9 mouse cellular contexts compared by ENCODE assay signal in genomic region chr7:4145552-4146190, GRCm38 (mm10). TPM values are rescaled to one million over a fixed set of nuclear protein-coding genes. Genes with fewer than 3 reads are reported as not detected.
DNase-seq lines count a peak whose midpoint lies in the region; ATAC-seq and TF ChIP-seq lines count a peak whose summit lies in the region.
"Had no signal": no experiment of that assay in that cellular context is flagged by ENCODE, and none has a peak within 500 bp of the region (broad histone marks: within the 10 kb centered on the region; RNA-seq: fewer than 3 reads in every experiment).

No protein-coding gene starts in this region.

- H3K36me3 ChIP-seq in kidney, embryonic 16.5 days (ENCODE audit: insufficient read depth, low read length) = peaks cover 70% of the 10 kb centered on the region
- H3K36me3 ChIP-seq in CH12.LX (replicated peaks in 1 of 2; ENCODE audit: control insufficient read depth in 1 of 2, insufficient read depth in 1 of 2, low read length in 1 of 2) = peaks cover 75 to 79% of the 10 kb centered on the region in 2 experiments
- H3K36me3 ChIP-seq in embryonic facial prominence, embryonic 10.5 days (replicated peaks) = peaks cover 79% of the 10 kb centered on the region
- peaks cover 56% of the 10 kb centered on the region for H3K36me3 ChIP-seq in spleen, adult 2 months (ENCODE audit: control insufficient read depth, insufficient read depth, low read length)
- H3K36me3 ChIP-seq in forebrain, embryonic 16.5 days (ENCODE audit: control insufficient read depth, insufficient read depth) = peaks cover 60% of the 10 kb centered on the region

- intact Hi-C loops in left cerebral cortex, postnatal 4 days (cut with DNase I) = loop anchor here (5.0 to 10.0 kb wide), 2 partner anchors 282 to 451 kb away; partner anchors contain the start of genes Mboat7 and Tsen34

- in situ Hi-C loops in CH12.LX (cut with MboI; ENCODE audit: low pct_ligation_motif_present, low pct_unique_long_range_greater_than_20kb, low sequenced_read_pairs) = no loop called here

- H3K9ac ChIP-seq in kidney, embryonic 16.5 days (replicated peaks; ENCODE audit: low read length) = no peak overlapping the region
- H3K9ac ChIP-seq in CH12.LX (ENCODE audit: insufficient read depth, low read depth) = no peak overlapping the region
- no peak overlapping the region for H3K9ac ChIP-seq in forebrain, embryonic 16.5 days (replicated peaks; ENCODE audit: low read depth, low read length)
- H3K9ac ChIP-seq: lung, embryonic 15.5 days had no signal

- H3K4me1 ChIP-seq in kidney, embryonic 16.5 days (ENCODE audit: insufficient read depth, low read length) = peaks cover 18% of the 10 kb centered on the region
- peaks cover 17 to 45% of the 10 kb centered on the region in 2 experiments for H3K4me1 ChIP-seq in CH12.LX (ENCODE audit: control insufficient read depth in 1 of 2, insufficient read depth in 2 of 2)
- H3K4me1 ChIP-seq in embryonic facial prominence, embryonic 10.5 days = peaks cover 23% of the 10 kb centered on the region
- peaks cover 6% of the 10 kb centered on the region; the same call in 1 of the 2 replicates for H3K4me1 ChIP-seq in spleen, adult 2 months (ENCODE audit: control insufficient read depth, insufficient read depth, insufficient read length)
- H3K4me1 ChIP-seq in forebrain, embryonic 16.5 days (replicated peaks; ENCODE audit: control insufficient read depth, insufficient read depth, low read length) = peaks cover 16% of the 10 kb centered on the region

- 65% methylated on average over 6 of the region's 6 CpGs for WGBS in kidney, embryonic 16.5 days
- 73% methylated on average over 6 of the region's 6 CpGs for WGBS in embryonic facial prominence, embryonic 10.5 days
- 63% methylated on average over 6 of the region's 6 CpGs for WGBS in spleen, adult 2 months
- 66% methylated on average over 6 of the region's 6 CpGs for WGBS in forebrain, embryonic 16.5 days

- no peak for ATAC-seq in kidney, embryonic 16.5 days (ENCODE audit: low FRiP score, low TSS enrichment)
- ATAC-seq in forebrain, embryonic 16.5 days = no peak

- peak; percentile 65 for DNase-seq in kidney, adult 18-20 months
- peak; percentile 60 for DNase-seq in CH12.LX (ENCODE audit: extremely low read depth)
- DNase-seq in T-cell, adult 2 months (ENCODE audit: low spot score) = peak; percentile 57
- DNase-seq in embryonic facial prominence, embryonic 10.5 days (ENCODE audit: low spot score) = peak; percentile 42
- peak; percentile 55 for DNase-seq in left cerebral cortex, postnatal 4 days
- DNase-seq in spleen, adult 2 months (ENCODE audit: low read depth in 1 of 2, low spot score in 2 of 2) = peak; percentile 33 to 62

- no peak; the same call in 1 of the 2 replicates for TF ChIP-seq POLR2A in CH12.LX (IDR thresholded peaks at IDR 0.05; ENCODE audit: low read depth, low read length)
- TF ChIP-seq POLR2A in spleen, adult 2 months (IDR thresholded peaks at IDR 0.05; ENCODE audit: low read depth, low read length) = no peak

- no peaks in the 10 kb centered on the region for H3K9me3 ChIP-seq in kidney, embryonic 16.5 days (ENCODE audit: low read length)
- H3K9me3 ChIP-seq in CH12.LX (replicated peaks; ENCODE audit: low read length) = no peaks in the 10 kb centered on the region
- H3K9me3 ChIP-seq in embryonic facial prominence, embryonic 10.5 days = no peaks in the 10 kb centered on the region
- H3K9me3 ChIP-seq in forebrain, embryonic 16.5 days (ENCODE audit: control insufficient read depth, low read length) = no peaks in the 10 kb centered on the region
- H3K9me3 ChIP-seq: lung, embryonic 15.5 days had no signal

- TF ChIP-seq CTCF in CH12.LX (conservative IDR thresholded peaks at IDR 0.05 in 1 of 2, IDR thresholded peaks at IDR 0.05 in 1 of 2; ENCODE audit: low read depth in 2 of 2, low read length in 2 of 2) = peak; percentile 77 to 81
- TF ChIP-seq CTCF in spleen, adult 2 months (IDR thresholded peaks at IDR 0.05; ENCODE audit: extremely low read depth, insufficient read depth, insufficient read length, insufficient replicate concordance) = peak; percentile 56; the same call in 1 of the 2 replicates

- dilution Hi-C loops in CH12.LX (cut with MboI; ENCODE audit: extremely low pct_ligation_motif_present, extremely low pct_unique_long_range_greater_than_20kb, low sequenced_read_pairs) = no loop called here

- H3K4me3 ChIP-seq in kidney, embryonic 16.5 days (ENCODE audit: low read length) = no peak overlapping the region
- no peak overlapping the region for H3K4me3 ChIP-seq in CH12.LX (replicated peaks in 1 of 3; ENCODE audit: low read depth in 2 of 3, low read length in 2 of 3, poor library complexity in 1 of 3)
- H3K4me3 ChIP-seq in embryonic facial prominence, embryonic 10.5 days = no peak overlapping the region; the same call in 1 of the 2 replicates
- no peak overlapping the region for H3K4me3 ChIP-seq in spleen, adult 2 months (ENCODE audit: extremely low read depth, insufficient read depth, insufficient read length)
- no peak overlapping the region for H3K4me3 ChIP-seq in forebrain, embryonic 16.5 days (replicated peaks; ENCODE audit: low read length)
- H3K4me3 ChIP-seq: lung, embryonic 15.5 days had no signal

- peaks cover 2% of the 10 kb centered on the region; the same call in 1 of the 2 replicates for H3K79me2 ChIP-seq in CH12.LX (replicated peaks; ENCODE audit: control insufficient read depth, extremely low read depth, insufficient read depth, poor library complexity, severe bottlenecking)

- no peaks in the 10 kb centered on the region; the same call in 1 of the 2 replicates for H3K27me3 ChIP-seq in kidney, embryonic 16.5 days (ENCODE audit: insufficient read depth, low read length)
- H3K27me3 ChIP-seq in CH12.LX (replicated peaks) = no peaks in the 10 kb centered on the region
- H3K27me3 ChIP-seq in embryonic facial prominence, embryonic 10.5 days (replicated peaks; ENCODE audit: low read depth, poor library complexity, severe bottlenecking) = peaks cover 8% of the 10 kb centered on the region
- no peaks in the 10 kb centered on the region for H3K27me3 ChIP-seq in spleen, adult 2 months (ENCODE audit: control insufficient read depth, insufficient read depth, low read length)
- H3K27me3 ChIP-seq in forebrain, embryonic 16.5 days (replicated peaks; ENCODE audit: control insufficient read depth, insufficient read depth, low read length) = no peaks in the 10 kb centered on the region
- H3K27me3 ChIP-seq: lung, embryonic 15.5 days had no signal

- H3K27ac ChIP-seq in kidney, embryonic 16.5 days (ENCODE audit: low read length) = no peak overlapping the region
- no peak overlapping the region for H3K27ac ChIP-seq in CH12.LX (ENCODE audit: insufficient read depth, low read depth)
- no peak overlapping the region for H3K27ac ChIP-seq in embryonic facial prominence, embryonic 10.5 days (replicated peaks)
- H3K27ac ChIP-seq in spleen, adult 2 months (ENCODE audit: insufficient read depth, low read length) = no peak overlapping the region
- H3K27ac ChIP-seq in forebrain, embryonic 16.5 days (ENCODE audit: low read length) = no peak overlapping the region
- H3K27ac ChIP-seq: lung, embryonic 15.5 days had no signal

- peak; percentile 72 for TF ChIP-seq RAD21 in CH12.LX (IDR thresholded peaks at IDR 0.05; ENCODE audit: low read depth, low read length)

- no peak for TF ChIP-seq EP300 in CH12.LX (IDR thresholded peaks at IDR 0.05; ENCODE audit: low read length)

- no peak overlapping the region for H3K4me2 ChIP-seq in kidney, embryonic 16.5 days (replicated peaks; ENCODE audit: low read depth, low read length)
- H3K4me2 ChIP-seq in CH12.LX (ENCODE audit: insufficient read depth, low read depth, poor library complexity, severe bottlenecking) = no peak overlapping the region
- H3K4me2 ChIP-seq in forebrain, embryonic 16.5 days (ENCODE audit: low read length) = no peak overlapping the region
- H3K4me2 ChIP-seq: lung, embryonic 15.5 days had no signal

RNA-seq across cellular contexts. Expression of gene Leng9, which starts 4.5 kb away (rescaled TPM):
- polyA plus RNA-seq in kidney, embryonic 16.5 days (2015; fragmentation: Nextera tagmentation; extraction: Ambion mirVana) = 3.6 and 4.3 TPM in 2 replicates
- total RNA-seq in CH12.LX (2012; rRNA removed) (1.2 and 1.8 TPM in 2 replicates), CH12.LX (2014; rRNA removed) (0.70 and 1.2 TPM in 2 replicates)
- polyA plus RNA-seq in CH12.LX (2012; ENCODE audit: insufficient read length, low read depth) = 1.1 and 1.3 TPM in 2 replicates
- 1.4 and 1.7 TPM in 2 replicates for polyA plus RNA-seq in embryonic facial prominence, embryonic 10.5 days (2016; fragmentation: Nextera tagmentation; extraction: Ambion mirVana)
- 1 to 10 TPM; 5.3 to 5.5 TPM for total RNA-seq in left cerebral cortex, postnatal 4 days (2021)
- polyA plus RNA-seq in spleen, adult 2 months (2012; rRNA removed) = 9.9 and 13.7 TPM in 2 replicates
- polyA plus RNA-seq in forebrain, embryonic 16.5 days (2015; fragmentation: Nextera tagmentation; extraction: Ambion mirVana) = 5.4 and 6.4 TPM in 2 replicates

RNA-seq across cellular contexts. Expression of gene Leng8, which starts 8.8 kb away (rescaled TPM):
- polyA plus RNA-seq in kidney, embryonic 16.5 days (2015; fragmentation: Nextera tagmentation; extraction: Ambion mirVana) = 59.7 and 74.2 TPM in 2 replicates
- total RNA-seq in CH12.LX (2012; rRNA removed) (28.6 and 33.5 TPM in 2 replicates), CH12.LX (2014; rRNA removed) (17.6 and 23.2 TPM in 2 replicates)
- 46.6 and 48.7 TPM in 2 replicates for polyA plus RNA-seq in CH12.LX (2012; ENCODE audit: insufficient read length, low read depth)
- polyA plus RNA-seq in embryonic facial prominence, embryonic 10.5 days (2016; fragmentation: Nextera tagmentation; extraction: Ambion mirVana) = 68.1 and 68.2 TPM in 2 replicates
- total RNA-seq in left cerebral cortex, postnatal 4 days (2021) = 100 to 1,000 TPM; 167 to 177 TPM
- polyA plus RNA-seq in spleen, adult 2 months (2012; rRNA removed) = 420 and 586 TPM in 2 replicates
- 68.6 and 95.7 TPM in 2 replicates for polyA plus RNA-seq in forebrain, embryonic 16.5 days (2015; fragmentation: Nextera tagmentation; extraction: Ambion mirVana)

RNA-seq across cellular contexts. Expression of gene Cdc42ep5, which starts 19.0 kb away (rescaled TPM):
- polyA plus RNA-seq in kidney, embryonic 16.5 days (2015; fragmentation: Nextera tagmentation; extraction: Ambion mirVana) = 36.5 and 43.2 TPM in 2 replicates
- 3.1 and 4.2 TPM in 2 replicates for total RNA-seq in CH12.LX (2012; rRNA removed)
- total RNA-seq in CH12.LX (2014; rRNA removed) = 2.0 and 2.1 TPM in 2 replicates
- polyA plus RNA-seq in CH12.LX (2012; ENCODE audit: insufficient read length, low read depth) = 1.4 and 1.5 TPM in 2 replicates
- 32.7 and 34.9 TPM in 2 replicates for polyA plus RNA-seq in embryonic facial prominence, embryonic 10.5 days (2016; fragmentation: Nextera tagmentation; extraction: Ambion mirVana)
- 1 to 10 TPM; 3.0 to 4.0 TPM for total RNA-seq in left cerebral cortex, postnatal 4 days (2021)
- polyA plus RNA-seq in spleen, adult 2 months (2012; rRNA removed) = 13.2 and 19.2 TPM in 2 replicates
- 3.4 and 3.8 TPM in 2 replicates for polyA plus RNA-seq in forebrain, embryonic 16.5 days (2015; fragmentation: Nextera tagmentation; extraction: Ambion mirVana)

RNA-seq across cellular contexts. Expression of gene Ttyh1, which starts 26.5 kb away (rescaled TPM):
- 2.4 and 2.7 TPM in 2 replicates for polyA plus RNA-seq in kidney, embryonic 16.5 days (2015; fragmentation: Nextera tagmentation; extraction: Ambion mirVana)
- total RNA-seq in CH12.LX (2012; rRNA removed) = 0.08 and 0.13 TPM in 2 replicates
- total RNA-seq in CH12.LX (2014; rRNA removed) = not detected in 2 replicates
- 0.16 and 0.17 TPM in 2 replicates for polyA plus RNA-seq in CH12.LX (2012; ENCODE audit: insufficient read length, low read depth)
- 10.5 and 10.9 TPM in 2 replicates for polyA plus RNA-seq in embryonic facial prominence, embryonic 10.5 days (2016; fragmentation: Nextera tagmentation; extraction: Ambion mirVana)
- 100 to 1,000 TPM; 292 to 311 TPM for total RNA-seq in left cerebral cortex, postnatal 4 days (2021)
- 5.2 TPM in 2 replicates for polyA plus RNA-seq in spleen, adult 2 months (2012; rRNA removed)
- polyA plus RNA-seq in forebrain, embryonic 16.5 days (2015; fragmentation: Nextera tagmentation; extraction: Ambion mirVana) = 97.4 and 115 TPM in 2 replicates
